Mouse (Mus musculus): ENCODE measurements at regions not wholly inside any gene's neighbourhood (a gene's known extent, or its start where the extent isn't known, plus 50 kb on each side); places are given as distances from the start of the nearest gene placed in this dataset.

- TF ChIP-seq CTCF (conservative IDR thresholded peaks at IDR 0.05; ENCODE audit: insufficient read depth, insufficient read length, low read depth, low read length) = no peak
- TF ChIP-seq POLR2A (IDR thresholded peaks at IDR 0.05; ENCODE audit: low read depth, low read length) = no peak
Measured at GRCm38 (mm10) chr13:59966535-59967255, 143.7 kb upstream of the Tut7 start.
